13 mouse cellular contexts compared by ENCODE assay signal in genomic region chr17:64181291-64181690, GRCm38 (mm10).
"Had no signal": no experiment of that assay in that cellular context is flagged by ENCODE, and none has a peak within 500 bp of the region (broad histone marks: within the 10 kb centered on the region; RNA-seq: fewer than 3 reads in every experiment).

No protein-coding gene starts in this region.

- DNase-seq: kidney, adult 11 months; kidney, adult 9 months; kidney, postnatal 4 days; lung, adult 18-20 months; right cerebral cortex, postnatal 4 days; spleen, adult 18-20 months; thymus, adult 18-20 months; thymus, postnatal 14 days had no signal

- H3K36me3 ChIP-seq: limb, embryonic 13.5 days; neural tube, embryonic 12.5 days had no signal

- H3K4me3 ChIP-seq: layer of hippocampus, adult 2 months; limb, embryonic 13.5 days; neural tube, embryonic 12.5 days had no signal

- H3K27me3 ChIP-seq: limb, embryonic 13.5 days; neural tube, embryonic 12.5 days had no signal

- H3K9ac ChIP-seq: limb, embryonic 13.5 days; liver, embryonic 14.5 days; neural tube, embryonic 12.5 days had no signal

- H3K27ac ChIP-seq: kidney, postnatal 0 days; layer of hippocampus, adult 2 months; limb, embryonic 13.5 days; liver, embryonic 14.5 days; neural tube, embryonic 12.5 days had no signal

- H3K4me1 ChIP-seq: neural tube, embryonic 12.5 days had no signal

- H3K4me2 ChIP-seq: limb, embryonic 13.5 days; neural tube, embryonic 12.5 days had no signal

- H3K9me3 ChIP-seq: limb, embryonic 13.5 days; neural tube, embryonic 12.5 days had no signal
